Mouse (Mus musculus) liver, embryonic 14.5 days (tissue): ENCODE measurements around the gene Timeless.

Experiments
- CTCF ChIP-seq: IDR thresholded peaks from 2 replicates; pipeline ENCODE4 v1.5.1; 2016; ENCODE audit warnings: antibody characterized with exemption, low read depth, control low read depth
- EP300 ChIP-seq: IDR thresholded peaks from 2 replicates; pipeline ENCODE4 v1.6.1; 2016; ENCODE audit warnings: antibody characterized with exemption, low read depth

- TF ChIP-seq CTCF (no peak), EP300 (no peak)
These were observed 51.1 kb downstream of the Timeless start for GRCm38 (mm10) chr10:128282886-128283450.
